Mouse (Mus musculus): Measurements from ENCODE around the gene Gpr87. TPM values are rescaled to one million over a fixed set of nuclear protein-coding genes. Genes with fewer than 3 reads are reported as not detected.

The Gpr87 gene
- polyA plus RNA-seq, 1 experiment from 2014 or later, result not detected

- Histone ChIP-seq H3K4me1 (replicated peaks) (0 out of 2 replicates have a peak, but pooled peaks cover under 1% of the 10 kb centered on the region), H3K36me3 (no peaks in the 10 kb centered on the region), H3K9ac (no peak within 1 kb of the TSS), H3K27ac (no peak within 1 kb of the TSS), H3K4me3 (replicated peaks) (no peak within 1 kb of the TSS), H3K27me3 (no peaks in the 10 kb centered on the region), H3K4me2 (no peak within 1 kb of the TSS), H3K9me3 (replicated peaks) (no peaks in the 10 kb centered on the region)
- no peak for ATAC-seq (ENCODE audit: low read depth)
- DNase-seq, result no peak
- 57% methylated on average over 6 of the region's 6 CpGs for WGBS (ENCODE audit: insufficient replicate concordance)
These were observed 15.8 kb upstream of the Gpr87 start, which contains the start of gene P2ry13 for GRCm38 (mm10) chr3:59210727-59211126. P2ry13 (minus strand) TSS chr3:59210882.

GRCm38 (mm10) chr3:59210089-59210488 lies 15.2 kb upstream of the Gpr87 start:
- WGBS (ENCODE audit: insufficient replicate concordance), result 63% methylated on average over 8 of the region's 8 CpGs
- no peak for DNase-seq
- Histone ChIP-seq H3K4me1 (replicated peaks) (peaks cover 6% of the 10 kb centered on the region; the same call in 1 of the 2 replicates), H3K27me3 (no peaks in the 10 kb centered on the region), H3K9me3 (replicated peaks) (no peaks in the 10 kb centered on the region), H3K4me2 (no peak overlapping the region), H3K9ac (no peak overlapping the region), H3K27ac (no peak overlapping the region), H3K4me3 (replicated peaks) (no peak overlapping the region), H3K36me3 (no peaks in the 10 kb centered on the region)
- no peak for ATAC-seq (ENCODE audit: low read depth)

GRCm38 (mm10) chr3:59208650-59209548 lies 14.0 kb upstream of the Gpr87 start:
- ATAC-seq (ENCODE audit: low read depth) (no peak), DNase-seq (no peak)
- Histone ChIP-seq H3K4me1 (replicated peaks) (peaks cover 15% of the 10 kb centered on the region), H3K4me3 (replicated peaks) (no peak overlapping the region), H3K27ac (no peak overlapping the region), H3K36me3 (no peaks in the 10 kb centered on the region), H3K9ac (no peak overlapping the region), H3K9me3 (replicated peaks) (no peaks in the 10 kb centered on the region), H3K27me3 (no peaks in the 10 kb centered on the region), H3K4me2 (no peak overlapping the region)
- WGBS (ENCODE audit: insufficient replicate concordance), result 59% methylated on average over 4 of the region's 4 CpGs

GRCm38 (mm10) chr3:59205941-59206340 lies 11.0 kb upstream of the Gpr87 start:
- no peak overlapping the region for H3K9ac ChIP-seq
- 20% methylated on average over 4 of the region's 4 CpGs for WGBS (ENCODE audit: insufficient replicate concordance)
- H3K27ac ChIP-seq, result no peak overlapping the region

GRCm38 (mm10) chr3:59204719-59205503 lies 10.0 kb upstream of the Gpr87 start:
- DNase-seq, result no peak
- H3K9ac ChIP-seq, result no peak overlapping the region
- WGBS (ENCODE audit: insufficient replicate concordance), result 50% methylated on average over 11 of the region's 11 CpGs
- no peak overlapping the region; the same call in 1 of the 2 replicates for H3K27ac ChIP-seq
- ATAC-seq (ENCODE audit: low read depth), result no peak
- no peaks in the 10 kb centered on the region for H3K9me3 ChIP-seq (replicated peaks)
- no peak overlapping the region for H3K4me3 ChIP-seq (replicated peaks)
- no peaks in the 10 kb centered on the region for H3K27me3 ChIP-seq
- no peak overlapping the region for H3K4me2 ChIP-seq
- no peaks in the 10 kb centered on the region for H3K36me3 ChIP-seq
- peaks cover 20% of the 10 kb centered on the region for H3K4me1 ChIP-seq (replicated peaks)

More at GRCm38 (mm10) chr3:59205941-59206340, 11.0 kb upstream of the Gpr87 start:
- no peak for ATAC-seq (ENCODE audit: low read depth)
- Histone ChIP-seq H3K36me3 (no peaks in the 10 kb centered on the region), H3K4me3 (replicated peaks) (no peak overlapping the region), H3K9me3 (replicated peaks) (no peaks in the 10 kb centered on the region), H3K27me3 (no peaks in the 10 kb centered on the region), H3K4me2 (no peak overlapping the region), H3K4me1 (replicated peaks) (peaks cover 20% of the 10 kb centered on the region)
- no peak for DNase-seq

GRCm38 (mm10) chr3:59203802-59204520 lies 9.1 kb upstream of the Gpr87 start:
- WGBS (ENCODE audit: insufficient replicate concordance), result 39% methylated on average over 8 of the region's 8 CpGs
- Histone ChIP-seq H3K4me1 (replicated peaks) (peaks cover 20% of the 10 kb centered on the region), H3K36me3 (no peaks in the 10 kb centered on the region), H3K27me3 (no peaks in the 10 kb centered on the region), H3K4me2 (no peak overlapping the region), H3K4me3 (replicated peaks) (no peak overlapping the region), H3K9ac (no peak overlapping the region), H3K27ac (no peak overlapping the region), H3K9me3 (replicated peaks) (no peaks in the 10 kb centered on the region)
- ATAC-seq (ENCODE audit: low read depth) (no peak), DNase-seq (no peak)

- Histone ChIP-seq H3K9me3 (replicated peaks) (no peaks in the 10 kb centered on the region), H3K9ac (no peak overlapping the region), H3K27ac (no peak overlapping the region), H3K4me3 (replicated peaks) (no peak overlapping the region), H3K36me3 (no peaks in the 10 kb centered on the region), H3K27me3 (no peaks in the 10 kb centered on the region), H3K4me2 (no peak overlapping the region), H3K4me1 (replicated peaks) (no peaks in the 10 kb centered on the region)
- 67% methylated on average over 4 of the region's 4 CpGs for WGBS (ENCODE audit: insufficient replicate concordance)
- ATAC-seq (ENCODE audit: low read depth) (no peak), DNase-seq (no peak)
These were observed 2.5 kb upstream of the Gpr87 start for GRCm38 (mm10) chr3:59197329-59197948.

GRCm38 (mm10) chr3:59194099-59194498 lies 805 bp downstream of the Gpr87 start:
- H3K36me3 ChIP-seq, result no peaks in the 10 kb centered on the region
- ATAC-seq (ENCODE audit: low read depth) (no peak), DNase-seq (no peak)
- H3K9me3 ChIP-seq (replicated peaks), result no peaks in the 10 kb centered on the region
- 72% methylated on average over 7 of the region's 7 CpGs for WGBS (ENCODE audit: insufficient replicate concordance)
- no peak overlapping the region for H3K27ac ChIP-seq
- H3K4me3 ChIP-seq (replicated peaks), result no peak overlapping the region
- H3K4me1 ChIP-seq (replicated peaks), result no peaks in the 10 kb centered on the region
- no peaks in the 10 kb centered on the region for H3K27me3 ChIP-seq
- H3K9ac ChIP-seq, result no peak overlapping the region
- H3K4me2 ChIP-seq, result no peak overlapping the region

GRCm38 (mm10) chr3:59191674-59192073 lies 3.2 kb downstream of the Gpr87 start:
- Histone ChIP-seq H3K4me1 (replicated peaks) (no peaks in the 10 kb centered on the region), H3K9ac (no peak overlapping the region), H3K9me3 (replicated peaks) (no peaks in the 10 kb centered on the region), H3K27me3 (no peaks in the 10 kb centered on the region; the same call in 1 of the 2 replicates), H3K4me3 (replicated peaks) (no peak overlapping the region), H3K27ac (no peak overlapping the region), H3K4me2 (no peak overlapping the region), H3K36me3 (no peaks in the 10 kb centered on the region)
- whole genome bisulfite sequencing (ENCODE audit: insufficient replicate concordance), result 85% methylated on average over 6 of the region's 6 CpGs
- no peak for DNase-seq
- no peak for ATAC-seq (ENCODE audit: low read depth)

GRCm38 (mm10) chr3:59187336-59187735 lies 7.6 kb downstream of the Gpr87 start:
- Histone ChIP-seq H3K9ac (no peak overlapping the region), H3K4me3 (replicated peaks) (no peak overlapping the region), H3K27me3 (no peaks in the 10 kb centered on the region; the same call in 1 of the 2 replicates), H3K4me2 (no peak overlapping the region), H3K36me3 (no peaks in the 10 kb centered on the region), H3K27ac (no peak overlapping the region), H3K9me3 (replicated peaks) (no peaks in the 10 kb centered on the region), H3K4me1 (replicated peaks) (no peaks in the 10 kb centered on the region)
- ATAC-seq (ENCODE audit: low read depth) (no peak), DNase-seq (no peak)
- 56% methylated on average over 4 of the region's 4 CpGs for WGBS (ENCODE audit: insufficient replicate concordance)
